Mouse (Mus musculus) ES-E14 (cell line): ENCODE results near the gene Capg. TPM values are rescaled to one million over a fixed set of nuclear protein-coding genes. Genes with fewer than 3 reads are reported as not detected.
"Not testable (repeated sequence)": the region's sequence is repeated elsewhere in the genome, so short reads cannot be mapped to it uniquely, and the experiment has no call there.

Source experiments
- DNase-seq: peaks from one replicate; pipeline ENCODE4 v3.0.0-alpha.2; 2013; ENCODE audit warnings: low read depth, low spot score
- H3K27ac ChIP-seq: 2 replicates; pipeline ENCODE4 v1.5.1; 2012; ENCODE audit warnings: low read depth, mild to moderate bottlenecking, low read length, moderate library complexity, mixed read lengths; ENCODE audit not compliant: poor library complexity, insufficient read depth, severe bottlenecking
- H3K36me3 ChIP-seq: 2 replicates; pipeline ENCODE4 v1.6.1; 2012; ENCODE audit warnings: mild to moderate bottlenecking, low read length, moderate library complexity, mixed read lengths; ENCODE audit not compliant: control insufficient read depth, poor library complexity, insufficient read depth, severe bottlenecking
- H3K4me1 ChIP-seq, 2 experiments: fragments of 150-350 bp in 1 of 2; sonication (generic) in 1 of 2; 2 replicates each; pipeline ENCODE4 v1.6.1; 2012; ENCODE audit warnings: low read length in 2 of 2, mild to moderate bottlenecking in 1 of 2, mixed read lengths in 1 of 2; ENCODE audit not compliant: control insufficient read depth in 2 of 2, insufficient read depth in 2 of 2, poor library complexity in 1 of 2
- H3K4me3 ChIP-seq, 2 experiments: fragments of 150-350 bp in 1 of 2; sonication (generic) in 1 of 2; 2 replicates each; pipeline ENCODE4 v1.5.1; 2012; ENCODE audit warnings: low read length in 2 of 2, low read depth in 1 of 2, mild to moderate bottlenecking in 1 of 2, mixed read lengths in 1 of 2; ENCODE audit not compliant: insufficient read depth in 1 of 2, poor library complexity in 1 of 2, severe bottlenecking in 1 of 2
- H3K9ac ChIP-seq: 2 replicates; pipeline ENCODE4 v1.6.1; 2012; ENCODE audit warnings: low read depth, mild to moderate bottlenecking, low read length, mixed read lengths; ENCODE audit not compliant: poor library complexity, insufficient read depth, severe bottlenecking
- H3K9me3 ChIP-seq: fragments of 150-350 bp; sonication (generic); 2 replicates; pipeline ENCODE4 v1.6.1; 2012; ENCODE audit warnings: low read depth, mild to moderate bottlenecking, low read length; ENCODE audit not compliant: control insufficient read depth, insufficient read depth
- CHD2 ChIP-seq: IDR thresholded peaks from 2 replicates; pipeline ENCODE4 v1.6.1; 2014; ENCODE audit warnings: mild to moderate bottlenecking, low read depth, low read length, inconsistent platforms
- HCFC1 ChIP-seq: IDR thresholded peaks from 2 replicates; pipeline ENCODE4 v1.6.1; 2012; ENCODE audit warnings: low read length, inconsistent platforms, borderline replicate concordance; ENCODE audit not compliant: insufficient read depth
- MAFK ChIP-seq: IDR thresholded peaks from 2 replicates; pipeline ENCODE4 v1.6.1; 2014; ENCODE audit warnings: mild to moderate bottlenecking, low read depth, low read length, inconsistent platforms; ENCODE audit not compliant: insufficient read depth
- ZC3H11A ChIP-seq: IDR thresholded peaks from 2 replicates; pipeline ENCODE4 v1.6.1; 2012; ENCODE audit warnings: low read depth, mild to moderate bottlenecking, inconsistent platforms, low read length, borderline replicate concordance
- ZNF384 ChIP-seq: IDR thresholded peaks from 2 replicates; pipeline ENCODE4 v1.6.1; 2012; ENCODE audit warnings: low read depth, low read length, inconsistent platforms
- in situ Hi-C, 2 experiments: fragments of 600-800 bp; cut with MboI; formaldehyde crosslinking; loops; one replicate each; pipeline ENCODE4 v1.15.1; 2025; ENCODE audit warnings: low sequenced_read_pairs in 2 of 2, inconsistent platforms in 1 of 2; ENCODE audit not compliant: unreplicated experiment in 2 of 2
- total RNA-seq: library from RNA; depleted of rRNA; stranded (reverse); fragments of 300-350 nt; gene quantifications from 2 replicates; pipeline ENCODE4 v1.2.3, GENCODE M21; 2012

Capg gene
- total RNA-seq, 1 experiment = 58.4 TPM

DNA sequence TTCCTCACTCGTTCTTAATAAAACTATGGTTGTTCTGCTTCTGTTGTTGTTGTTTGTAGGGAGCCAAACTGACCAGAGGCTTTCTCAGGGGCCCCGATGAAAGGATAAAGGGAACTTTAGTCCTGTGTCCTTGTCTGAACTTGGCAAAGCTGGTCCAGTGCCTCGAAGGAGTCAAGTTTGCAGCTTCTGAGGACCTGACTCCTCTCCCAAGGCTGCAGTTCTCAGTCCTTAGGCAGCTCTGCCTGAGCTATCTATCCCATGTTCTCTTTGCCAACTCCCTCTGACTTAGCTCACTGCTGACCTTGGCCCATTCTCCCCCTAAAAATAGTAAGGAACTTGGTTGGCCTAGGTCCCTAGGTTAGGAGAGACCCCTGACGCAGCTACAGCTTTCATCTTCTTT, 17.1 kb upstream of the Capg start:
- DNase-seq = no peak
- Histone ChIP-seq H3K36me3 (no peaks in the 10 kb centered on the region), H3K4me3 (no peak overlapping the region), H3K9ac (no peak overlapping the region), H3K27ac (no peak overlapping the region), H3K4me1 (no peaks in the 10 kb centered on the region), H3K9me3 (no peaks in the 10 kb centered on the region)
- in situ Hi-C loops = no loop called here
- no peak for TF ChIP-seq ZC3H11A
- no peak for TF ChIP-seq ZNF384
- TF ChIP-seq HCFC1 = no peak
- no peak for TF ChIP-seq MAFK
- no peak for TF ChIP-seq CHD2

- no peak for TF ChIP-seq MAFK
- no peak for TF ChIP-seq ZNF384
- TF ChIP-seq ZC3H11A = no peak
- TF ChIP-seq CHD2 = no peak
- no peak for TF ChIP-seq HCFC1
- Histone ChIP-seq H3K9ac (no peak overlapping the region), H3K4me3 (no peak overlapping the region), H3K9me3 (no peaks in the 10 kb centered on the region), H3K36me3 (no peaks in the 10 kb centered on the region), H3K4me1 (no peaks in the 10 kb centered on the region), H3K27ac (no peak overlapping the region)
- in situ Hi-C loops = no loop called here
- DNase-seq = no peak
Observed at GRCm38 (mm10) chr6:72528410-72529151, 15.6 kb upstream of the Capg start.

GRCm38 (mm10) chr6:72532580-72532979, 11.6 kb upstream of the Capg start:
- no peak for DNase-seq
- H3K9me3 ChIP-seq = no peaks in the 10 kb centered on the region
- no peak overlapping the region for H3K9ac ChIP-seq
- peaks cover 0 to 3% of the 10 kb centered on the region in 2 experiments; a peak in 1 of 4 replicates for H3K4me1 ChIP-seq
- in situ Hi-C loops = no loop called here
- no peak overlapping the region for H3K4me3 ChIP-seq
- H3K27ac ChIP-seq = no peak overlapping the region
- no peaks in the 10 kb centered on the region for H3K36me3 ChIP-seq
- TF ChIP-seq HCFC1 (no peak), ZNF384 (no peak), ZC3H11A (no peak), CHD2 (no peak), MAFK (no peak)

- DNase-seq, H3K27ac ChIP-seq, H3K9ac ChIP-seq, H3K4me1 ChIP-seq, in situ Hi-C loops, H3K36me3 ChIP-seq, H3K4me3 ChIP-seq, H3K9me3 ChIP-seq: not testable (repeated sequence)
Observed at GRCm38 (mm10) chr6:72533555-72533954, 10.6 kb upstream of the Capg start.
